Mouse (Mus musculus): ENCODE data around the gene Asf1a. TPM values are rescaled to one million over a fixed set of nuclear protein-coding genes. Genes with fewer than 3 reads are reported as not detected.
A peak's percentile ranks its signal among the peaks of the same experiment; 100 is the strongest.
"Not testable (repeated sequence)": the region's sequence is repeated elsewhere in the genome, so short reads cannot be mapped to it uniquely, and the experiment has no call there.

Asf1a gene
- total RNA-seq, 2 experiments from 2014 or later: 19.6 to 21.4 TPM

DNA sequence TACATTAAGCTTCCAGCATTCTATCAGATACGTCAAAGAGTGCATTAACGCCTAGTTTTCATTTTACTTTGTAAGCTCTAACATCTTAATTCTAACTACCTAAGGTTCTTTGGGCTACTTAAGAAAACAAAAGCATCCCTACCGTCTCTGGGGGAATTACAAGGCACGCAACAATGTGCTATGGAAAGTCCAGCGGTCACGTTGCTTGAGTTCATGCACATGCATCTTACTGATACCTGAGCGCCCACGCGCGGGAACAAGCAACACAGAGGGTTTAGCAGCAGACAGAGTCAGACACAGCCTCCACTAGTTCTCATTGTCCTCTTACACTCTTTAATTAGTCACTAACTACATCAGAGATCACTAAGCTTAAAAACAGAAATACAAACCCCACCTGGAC is 37.6 kb downstream of the Asf1a start:
- intact Hi-C loops (cut with DNase I): no loop called here
- no peak for DNase-seq (ENCODE audit: low spot score in 2 of 2)

- intact Hi-C loops (cut with DNase I): no loop called here
- DNase-seq (ENCODE audit: low spot score in 2 of 2): no peak
Observed at GRCm38 (mm10) chr10:53635246-53635971, 38.9 kb downstream of the Asf1a start.

DNA sequence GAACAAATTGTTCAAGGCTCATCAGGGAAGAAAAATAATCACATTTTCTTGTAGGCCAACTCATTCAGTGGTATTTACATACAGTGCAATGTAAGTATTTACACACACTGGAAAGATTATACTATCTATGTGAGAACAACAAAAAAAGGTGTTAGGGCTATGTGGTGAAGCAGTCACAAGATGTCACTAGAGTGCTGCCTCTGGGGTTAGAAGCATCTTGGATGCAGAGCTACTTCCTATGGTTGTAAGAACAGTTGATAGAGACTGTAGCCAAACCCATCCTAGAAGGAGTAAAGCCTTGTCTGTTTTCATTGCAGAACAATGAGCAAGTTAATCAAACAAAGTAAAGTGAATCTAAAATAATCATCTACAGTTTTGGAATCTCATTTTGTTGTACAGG is 45.0 kb downstream of the Asf1a start:
- intact Hi-C loops (cut with DNase I): loop anchor here (2.0 kb wide), 1 partner anchor 155 kb away; no protein-coding TSS in a partner anchor
- DNase-seq (ENCODE audit: low spot score in 2 of 2): peak; percentile 66 to 67

DNA sequence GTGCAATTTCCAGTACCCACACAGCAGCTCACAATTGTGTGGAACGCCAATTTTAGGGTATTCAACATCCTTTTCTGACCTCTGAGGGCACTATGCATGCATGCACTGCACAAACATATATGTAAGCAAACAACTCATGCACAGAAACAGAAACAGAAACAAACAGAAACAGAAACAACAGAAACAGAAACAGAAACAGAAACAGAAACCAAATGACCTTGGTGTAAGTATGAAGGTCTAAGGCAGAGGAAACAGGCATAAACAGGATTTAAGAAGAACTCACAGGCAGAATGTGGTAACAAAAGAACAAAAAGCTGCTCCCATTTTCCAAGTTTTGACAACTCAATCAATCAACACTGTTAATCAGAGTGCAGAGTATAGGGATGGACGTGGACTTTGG is 54.1 kb downstream of the Asf1a start:
- intact Hi-C loops (cut with DNase I): no loop called here
- no peak for DNase-seq (ENCODE audit: low spot score in 2 of 2)

GRCm38 (mm10) chr10:53654239-53654638 is 57.7 kb downstream of the Asf1a start:
- DNase-seq (ENCODE audit: low spot score in 2 of 2); intact Hi-C loops (cut with DNase I): not testable (repeated sequence)

Other genes starting within 250 kb of the Asf1a start
- 10 to 100 TPM; 16.0 to 17.0 TPM for gene Cep85l, start 216.8 kb upstream of the Asf1a start, total RNA-seq (2021)
- 1 to 10 TPM; 6.1 to 8.0 TPM for gene Mcm9, start 33.7 kb downstream of the Asf1a start, total RNA-seq (2021)
- gene Fam184a, start 154.4 kb downstream of the Asf1a start, total RNA-seq (2021): 10 to 100 TPM; 21.1 to 22.2 TPM